Mouse (Mus musculus) limb, embryonic 14.5 days (tissue): Measurements from ENCODE around the gene Rbm6. TPM values are rescaled to one million over a fixed set of nuclear protein-coding genes. Genes with fewer than 3 reads are reported as not detected.

ENCODE experiments used
- ATAC-seq: fragments of 200-750 bp; cut with Nextera tagmentation; 2 replicates; pipeline ENCODE4 v1.8.0; 2017; ENCODE audit warnings: low read depth, moderate number of reproducible peaks, moderate TSS enrichment; ENCODE audit not compliant: low FRiP score
- DNase-seq: peaks from one replicate; pipeline ENCODE4 v3.0.0-alpha.2; 2015; ENCODE audit warnings: low spot score
- H3K27ac ChIP-seq: fragments of 300-500 bp; sonication (generic); replicated peaks from 2 replicates; pipeline ENCODE4 v1.5.1; 2014; ENCODE audit warnings: low read depth, mild to moderate bottlenecking, low read length, moderate library complexity, mixed read lengths
- H3K27me3 ChIP-seq: fragments of 300-500 bp; sonication (generic); 2 replicates; pipeline ENCODE4 v1.6.1; 2014; ENCODE audit warnings: low read length, mixed read lengths; ENCODE audit not compliant: control insufficient read depth, insufficient read depth
- H3K36me3 ChIP-seq: fragments of 300-500 bp; sonication (generic); 2 replicates; pipeline ENCODE4 v1.6.1; 2014; ENCODE audit warnings: mild to moderate bottlenecking, low read length, moderate library complexity, mixed read lengths; ENCODE audit not compliant: control insufficient read depth, insufficient read depth
- H3K4me1 ChIP-seq: fragments of 300-500 bp; sonication (generic); 2 replicates; pipeline ENCODE4 v1.6.1; 2014; ENCODE audit warnings: antibody characterized with exemption, low read length, mixed read lengths; ENCODE audit not compliant: control insufficient read depth, insufficient read depth
- H3K4me2 ChIP-seq: fragments of 300-500 bp; sonication (generic); replicated peaks from 2 replicates; pipeline ENCODE4 v1.6.1; 2014; ENCODE audit warnings: low read depth, mild to moderate bottlenecking, low read length, moderate library complexity; ENCODE audit not compliant: severe bottlenecking
- H3K4me3 ChIP-seq: fragments of 300-500 bp; sonication (generic); replicated peaks from 2 replicates; pipeline ENCODE4 v1.5.1; 2014; ENCODE audit warnings: low read length
- H3K9ac ChIP-seq: fragments of 300-500 bp; sonication (generic); 2 replicates; pipeline ENCODE4 v1.6.1; 2014; ENCODE audit warnings: mild to moderate bottlenecking, low read depth, low read length, moderate library complexity; ENCODE audit not compliant: severe bottlenecking
- H3K9me3 ChIP-seq: fragments of 300-500 bp; sonication (generic); 2 replicates; pipeline ENCODE4 v1.6.1; 2016; ENCODE audit warnings: low read length; ENCODE audit not compliant: control insufficient read depth
- POLR2A ChIP-seq: fragments of 200-500 bp; IDR thresholded peaks from 2 replicates; pipeline ENCODE4 v1.8.0; 2012; ENCODE audit warnings: inconsistent platforms, mild to moderate bottlenecking, moderate library complexity, borderline replicate concordance; ENCODE audit not compliant: insufficient read depth, insufficient read length; ENCODE audit errors: extremely low read depth
- WGBS: fragments of 180-500 bp; shearing (Covaris S2); extraction: QIAGEN DNeasy Blood & Tissue Kit; methylation state at CpG from one replicate; pipeline ENCODE4 v1.1.7; 2014; 5-methylcytosine and 5-hydroxymethylcytosine counted together
- polyA plus RNA-seq, 2 experiments: library from polyadenylated mRNA; depleted of rRNA in 1 of 2; stranded (reverse) in 1 of 2; unstranded in 1 of 2; fragments of >200 nt; fragmentation: Nextera tagmentation in 1 of 2; extraction: Ambion mirVana in 1 of 2; gene quantifications; 2 replicates each; pipeline versions ENCODE4 v1.2.1 to v1.2.3; 2012 to 2014

Rbm6 gene
- polyA plus RNA-seq, 2 experiments: 56.1 to 68.2 TPM

DNA sequence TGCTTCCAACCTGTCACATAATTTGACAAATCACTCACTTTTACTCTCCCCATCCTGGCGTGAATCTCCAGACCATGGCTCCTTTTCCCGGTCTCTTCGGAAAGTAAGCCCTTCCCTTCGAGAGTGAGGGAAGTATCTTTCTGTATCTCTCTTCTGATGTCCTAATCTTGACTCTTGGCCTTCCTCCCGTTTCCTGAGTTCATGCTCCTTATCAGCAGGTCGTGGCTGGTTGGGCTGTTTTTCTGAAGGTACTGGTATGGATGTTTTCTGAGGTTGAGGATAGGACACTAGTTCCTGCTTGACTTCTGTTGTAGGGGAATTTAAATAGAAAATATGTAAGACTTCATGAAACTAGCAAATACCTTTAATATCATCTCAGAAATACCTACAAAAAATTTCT is 81.3 kb downstream of the Rbm6 start:
- no peak overlapping the region for H3K9ac ChIP-seq
- peaks cover 70% of the 10 kb centered on the region for H3K36me3 ChIP-seq
- ATAC-seq (no peak), DNase-seq (no peak)
- H3K4me1 ChIP-seq: no peaks in the 10 kb centered on the region
- H3K27ac ChIP-seq: no peak overlapping the region
- 89% methylated on average over 6 of the region's 6 CpGs for WGBS
- TF ChIP-seq POLR2A: no peak
- H3K4me2 ChIP-seq: no peak overlapping the region
- H3K4me3 ChIP-seq: no peak overlapping the region
- no peaks in the 10 kb centered on the region for H3K9me3 ChIP-seq
- no peaks in the 10 kb centered on the region for H3K27me3 ChIP-seq

DNA sequence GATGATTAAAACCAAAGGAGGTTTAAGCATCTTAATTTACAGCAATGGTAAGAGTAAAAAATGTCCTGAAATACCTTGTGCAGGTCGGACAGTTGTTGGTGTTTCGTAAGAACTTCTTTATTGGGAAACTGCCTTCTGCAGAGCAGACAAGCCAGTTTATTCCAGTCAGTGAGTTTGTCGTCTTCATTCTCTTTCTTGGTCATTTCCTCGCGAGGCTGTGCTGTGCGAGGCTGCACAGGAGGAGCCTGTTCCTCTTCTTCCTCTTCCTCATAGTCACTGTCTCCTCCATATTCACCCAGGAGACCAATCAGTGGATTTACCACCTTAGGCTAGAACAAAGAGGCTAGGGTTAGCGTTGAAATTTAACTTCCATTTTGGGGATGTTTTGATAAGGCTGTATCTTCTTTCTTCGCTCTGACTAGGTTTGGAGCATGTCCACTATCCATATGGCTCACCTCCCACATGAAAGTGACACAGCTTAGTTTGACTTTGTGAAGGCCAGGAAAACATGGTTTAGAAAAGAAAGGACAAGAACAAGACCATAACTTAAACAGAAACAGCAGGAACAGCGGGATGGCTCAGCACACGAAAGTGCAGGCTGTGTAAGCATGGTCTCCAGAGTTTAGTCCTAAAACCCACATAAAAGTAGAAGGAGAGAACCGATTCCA is 90.4 kb downstream of the Rbm6 start:
- ATAC-seq (no peak), DNase-seq (no peak)
- H3K9me3 ChIP-seq: no peaks in the 10 kb centered on the region
- H3K4me3 ChIP-seq: no peak overlapping the region
- H3K4me2 ChIP-seq: no peak overlapping the region
- no peaks in the 10 kb centered on the region for H3K4me1 ChIP-seq
- 92% methylated on average over 11 of the region's 11 CpGs for WGBS
- TF ChIP-seq POLR2A: no peak
- no peak overlapping the region for H3K9ac ChIP-seq
- H3K27ac ChIP-seq: no peak overlapping the region
- H3K27me3 ChIP-seq: no peaks in the 10 kb centered on the region
- H3K36me3 ChIP-seq: peaks cover 88% of the 10 kb centered on the region

DNA sequence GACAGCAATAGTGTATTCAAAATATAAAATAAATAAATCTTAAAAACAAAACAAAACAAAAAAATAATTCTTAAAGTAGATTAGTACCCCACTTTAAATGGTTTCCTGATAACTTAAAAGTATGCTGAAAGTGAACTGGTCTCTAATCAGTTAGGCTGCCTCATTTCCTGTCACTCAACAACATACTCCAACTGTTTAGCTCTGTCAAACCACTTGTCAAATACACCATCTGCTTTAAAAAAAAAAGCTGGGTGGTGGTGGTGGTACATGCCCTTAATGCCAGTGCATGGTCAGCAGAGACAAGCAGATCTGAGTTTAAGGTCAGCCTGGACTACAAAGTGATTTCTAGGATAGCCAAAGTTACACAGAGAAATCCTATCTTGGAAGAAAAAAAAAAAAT is 96.2 kb downstream of the Rbm6 start:
- peaks cover 79% of the 10 kb centered on the region for H3K36me3 ChIP-seq
- no peak overlapping the region for H3K9ac ChIP-seq
- no peaks in the 10 kb centered on the region for H3K27me3 ChIP-seq
- ATAC-seq (no peak), DNase-seq (no peak)
- H3K9me3 ChIP-seq: no peaks in the 10 kb centered on the region
- H3K4me1 ChIP-seq: no peaks in the 10 kb centered on the region
- TF ChIP-seq POLR2A: no peak
- H3K4me3 ChIP-seq: no peak overlapping the region
- H3K4me2 ChIP-seq: no peak overlapping the region
- H3K27ac ChIP-seq: no peak overlapping the region

DNA sequence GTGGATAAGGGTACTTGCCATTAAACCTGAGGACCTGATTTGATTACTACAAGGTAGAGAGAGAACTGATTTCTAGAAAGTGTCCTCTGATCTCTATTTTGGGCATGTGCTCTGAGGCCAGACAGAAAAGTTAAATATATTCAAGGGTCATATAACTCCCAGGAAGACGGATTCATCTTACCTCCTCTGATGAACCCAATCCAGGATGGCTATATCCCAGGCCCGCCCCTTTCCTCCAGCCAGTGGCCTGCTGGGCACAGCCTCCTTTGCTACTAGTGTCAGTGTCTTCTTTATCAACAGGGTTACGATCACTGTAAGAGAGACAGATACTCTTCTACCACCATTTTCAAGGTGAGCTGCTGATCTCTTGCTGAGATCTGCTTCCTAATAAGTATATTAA is 98.6 kb downstream of the Rbm6 start:
- DNase-seq: no peak
- no peak for ATAC-seq
- Histone ChIP-seq H3K4me1 (0 out of 2 replicates have a peak, but pooled peaks cover under 1% of the 10 kb centered on the region), H3K4me2 (no peak overlapping the region), H3K27me3 (no peaks in the 10 kb centered on the region), H3K9me3 (no peaks in the 10 kb centered on the region), H3K4me3 (no peak overlapping the region), H3K9ac (no peak overlapping the region), H3K27ac (no peak overlapping the region), H3K36me3 (peaks cover 55% of the 10 kb centered on the region)
- TF ChIP-seq POLR2A: no peak
- 92% methylated on average over 3 of the region's 3 CpGs for WGBS

DNA sequence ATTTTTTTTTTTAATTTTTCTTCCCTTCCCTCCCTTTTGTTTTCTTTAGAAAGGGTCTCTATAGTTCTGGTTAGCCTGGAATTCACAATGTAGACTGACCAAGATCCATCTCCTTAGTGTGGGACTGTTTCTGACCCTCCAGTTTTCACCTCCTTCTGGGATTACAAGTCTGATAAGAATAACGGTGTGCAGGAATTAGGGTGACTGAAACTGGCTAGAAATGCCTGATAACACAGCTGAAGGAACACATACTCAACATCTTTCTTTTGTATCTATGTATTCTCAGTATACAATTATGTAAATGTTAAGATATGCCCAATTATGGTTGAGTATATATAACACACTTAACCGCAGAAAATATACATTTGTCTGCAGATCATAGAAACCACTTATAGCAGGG is 101.3 kb downstream of the Rbm6 start:
- Histone ChIP-seq H3K27me3 (no peaks in the 10 kb centered on the region), H3K9ac (no peak overlapping the region), H3K27ac (0 out of 2 replicates have a peak overlapping the region, but pooled peaks have one; percentile 83), H3K4me1 (peaks cover 8% of the 10 kb centered on the region; the same call in 1 of the 2 replicates), H3K36me3 (peaks cover 62% of the 10 kb centered on the region), H3K4me3 (no peak overlapping the region), H3K4me2 (no peak overlapping the region), H3K9me3 (no peaks in the 10 kb centered on the region)
- ATAC-seq (no peak), DNase-seq (no peak)
- TF ChIP-seq POLR2A: no peak
- WGBS: 81% methylated on average over 2 of the region's 2 CpGs
